Mouse (Mus musculus) embryonic fibroblast, embryonic 13.5 days (primary cell): ENCODE data around the gene Bcdin3d.

Experiments
- CTCF ChIP-seq: IDR thresholded peaks from 2 replicates; pipeline ENCODE4 v1.5.1; 2011; ENCODE audit warnings: mild to moderate bottlenecking, control low read depth, low read length, moderate library complexity, borderline replicate concordance; ENCODE audit not compliant: insufficient read depth
- POLR2A ChIP-seq: IDR thresholded peaks from 2 replicates; pipeline ENCODE4 v1.6.1; 2011; ENCODE audit warnings: low read depth, mild to moderate bottlenecking, control low read depth, low read length, moderate library complexity

- TF ChIP-seq CTCF (no peak), POLR2A (no peak)
These were observed 34.3 kb downstream of the Bcdin3d start for GRCm38 (mm10) chr15:99440112-99440815.
